Mouse (Mus musculus) layer of hippocampus, adult 6 months (tissue): ENCODE results near the gene Olfr1019. TPM values are rescaled to one million over a fixed set of nuclear protein-coding genes. Genes with fewer than 3 reads are reported as not detected.

Experiments used
- long read RNA-seq, 2 experiments: library from polyadenylated mRNA; unstranded; transcript quantifications; one replicate each; pipeline ENCODE4 v2.0.0; 2019 to 2020
- polyA plus RNA-seq: library from polyadenylated mRNA; unstranded; fragments of <200 nt; fragmentation: Nextera tagmentation; gene quantifications from 2 replicates; pipeline ENCODE4 v1.2.3, GENCODE M21; 2021

The Olfr1019 gene
- not detected in 2 replicates for polyA plus RNA-seq
- long read RNA-seq, experiment 1 = 0 reads
- long read RNA-seq, experiment 2 = 0 reads

GRCm38 (mm10) chr2:85845383-85845782, at the start of gene Olfr1019:
Olfr1019 (minus strand) TSS chr2:85845483.

GRCm38 (mm10) chr2:85885340-85885739, 40.1 kb upstream of the Olfr1019 start, which contains the start of gene Olfr1023:
Olfr1023 (plus strand) TSS chr2:85885640.

GRCm38 (mm10) chr2:85868294-85868693, 23.0 kb upstream of the Olfr1019 start, which contains the start of gene Olfr1022:
Olfr1022 (plus strand) TSS chr2:85868594.

GRCm38 (mm10) chr2:85846730-85847129, 1.4 kb upstream of the Olfr1019 start, which contains the start of gene Olfr1020:
Olfr1020 (plus strand) TSS chr2:85847030.

GRCm38 (mm10) chr2:85818179-85818578, 27.1 kb downstream of the Olfr1019 start, which contains the start of gene Olfr1018:
Olfr1018 (plus strand) TSS chr2:85818479.

GRCm38 (mm10) chr2:85802444-85802843, 42.8 kb downstream of the Olfr1019 start, which contains the start of gene Olfr1016:
Olfr1016 (minus strand) TSS chr2:85802544.

Other genes starting within 250 kb of the Olfr1019 start
- gene Olfr1000, start 233.6 kb downstream of the Olfr1019 start, polyA plus RNA-seq = not detected in 2 replicates
- not detected in 2 replicates for gene Olfr1002, start 194.8 kb downstream of the Olfr1019 start, polyA plus RNA-seq
- not detected in 2 replicates for gene Olfr154, start 181.0 kb downstream of the Olfr1019 start, polyA plus RNA-seq
- gene Olfr1006, start 166.7 kb downstream of the Olfr1019 start, polyA plus RNA-seq = not detected in 2 replicates
- gene Olfr1008, start 156.1 kb downstream of the Olfr1019 start, polyA plus RNA-seq = not detected in 2 replicates
- not detected in 2 replicates for gene Olfr1009, start 130.1 kb downstream of the Olfr1019 start, polyA plus RNA-seq
- gene Olfr1012, start 82.7 kb downstream of the Olfr1019 start, polyA plus RNA-seq = not detected in 2 replicates
- not detected in 2 replicates for gene Olfr1013, start 78.4 kb downstream of the Olfr1019 start, polyA plus RNA-seq
- not detected in 2 replicates for gene Olfr1014, start 72.8 kb downstream of the Olfr1019 start, polyA plus RNA-seq
- gene Olfr1015, start 63.5 kb downstream of the Olfr1019 start, polyA plus RNA-seq = not detected in 2 replicates
- gene Olfr1016, start 42.9 kb downstream of the Olfr1019 start, polyA plus RNA-seq = not detected in 2 replicates
- gene Olfr1018, start 27.0 kb downstream of the Olfr1019 start, polyA plus RNA-seq = not detected in 2 replicates
- gene Olfr1020, start 1.5 kb upstream of the Olfr1019 start, polyA plus RNA-seq = not detected in 2 replicates
- gene Olfr1022, start 23.1 kb upstream of the Olfr1019 start, polyA plus RNA-seq = not detected in 2 replicates
- not detected in 2 replicates for gene Olfr1023, start 40.2 kb upstream of the Olfr1019 start, polyA plus RNA-seq
- not detected in 2 replicates for gene Olfr1024, start 59.6 kb upstream of the Olfr1019 start, polyA plus RNA-seq
- gene Olfr1025-ps1, start 69.7 kb upstream of the Olfr1019 start, polyA plus RNA-seq = not detected in 2 replicates
- not detected in 2 replicates for gene Olfr1026, start 76.1 kb upstream of the Olfr1019 start, polyA plus RNA-seq
- gene Olfr1028, start 105.0 kb upstream of the Olfr1019 start, polyA plus RNA-seq = not detected in 2 replicates
- not detected in 2 replicates for gene Olfr1029, start 128.4 kb upstream of the Olfr1019 start, polyA plus RNA-seq
- gene Olfr1030, start 133.8 kb upstream of the Olfr1019 start, polyA plus RNA-seq = not detected in 2 replicates
- not detected in 2 replicates for gene Olfr1031, start 144.8 kb upstream of the Olfr1019 start, polyA plus RNA-seq
- gene Olfr1032, start 160.1 kb upstream of the Olfr1019 start, polyA plus RNA-seq = not detected in 2 replicates
- gene Olfr1033, start 175.2 kb upstream of the Olfr1019 start, polyA plus RNA-seq = not detected in 2 replicates
- not detected in 2 replicates for gene Olfr1034, start 200.4 kb upstream of the Olfr1019 start, polyA plus RNA-seq
- gene Olfr1036, start 228.5 kb upstream of the Olfr1019 start, polyA plus RNA-seq = not detected in 2 replicates
- gene Olfr1037, start 241.9 kb upstream of the Olfr1019 start, polyA plus RNA-seq = not detected in 2 replicates